Mouse (Mus musculus): ENCODE data around the gene Gm20696. TPM values are rescaled to one million over a fixed set of nuclear protein-coding genes. Genes with fewer than 3 reads are reported as not detected.

Gene Gm20696
- total RNA-seq, 2 experiments from 2014 or later: 6.3 to 11.9 TPM

- intact Hi-C loops (cut with DNase I): no loop called here
- no peak for DNase-seq (ENCODE audit: low spot score in 2 of 2)
These were observed 165.9 kb downstream of the Gm20696 start for GRCm38 (mm10) chr6:99500570-99501270.

GRCm38 (mm10) chr6:99498082-99498481, 168.5 kb downstream of the Gm20696 start:
- no peak for DNase-seq (ENCODE audit: low spot score in 2 of 2)
- intact Hi-C loops (cut with DNase I): no loop called here

GRCm38 (mm10) chr6:99496114-99496513, 170.5 kb downstream of the Gm20696 start:
- intact Hi-C loops (cut with DNase I): no loop called here
- no peak for DNase-seq (ENCODE audit: low spot score in 2 of 2)

GRCm38 (mm10) chr6:99492937-99493336, 173.7 kb downstream of the Gm20696 start:
- intact Hi-C loops (cut with DNase I): no loop called here
- no peak for DNase-seq (ENCODE audit: low spot score in 2 of 2)

GRCm38 (mm10) chr6:99491979-99492544, 174.5 kb downstream of the Gm20696 start:
- intact Hi-C loops (cut with DNase I): no loop called here
- no peak for DNase-seq (ENCODE audit: low spot score in 2 of 2)

- DNase-seq (ENCODE audit: low spot score in 2 of 2): no peak
- intact Hi-C loops (cut with DNase I): no loop called here
These were observed 175.5 kb downstream of the Gm20696 start for GRCm38 (mm10) chr6:99491146-99491545.

GRCm38 (mm10) chr6:99489900-99490648, 176.5 kb downstream of the Gm20696 start:
- no peak for DNase-seq (ENCODE audit: low spot score in 2 of 2)
- intact Hi-C loops (cut with DNase I): loop anchor here (5.0 kb wide), 1 partner anchor 32 kb away; the partner anchor contains the start of gene Foxp1

GRCm38 (mm10) chr6:99489423-99489822, 177.2 kb downstream of the Gm20696 start:
- intact Hi-C loops (cut with DNase I): loop anchor here (5.0 kb wide), 1 partner anchor 33 kb away; the partner anchor contains the start of gene Foxp1
- no peak for DNase-seq (ENCODE audit: low spot score in 2 of 2)

- peak in 1 of 2 experiments; percentile 29 for DNase-seq (ENCODE audit: low spot score in 2 of 2)
These were observed 180.5 kb downstream of the Gm20696 start for GRCm38 (mm10) chr6:99485884-99486640.

GRCm38 (mm10) chr6:99485217-99485883, 181.2 kb downstream of the Gm20696 start:
- DNase-seq (ENCODE audit: low spot score in 2 of 2): peak; percentile 67 to 73
- intact Hi-C loops (cut with DNase I): loop anchor here (5.0 kb wide), 1 partner anchor 37 kb away; the partner anchor contains the start of gene Foxp1

More at GRCm38 (mm10) chr6:99485884-99486640, 180.5 kb downstream of the Gm20696 start:
- intact Hi-C loops (cut with DNase I): loop anchor here (5.0 kb wide), 1 partner anchor 36 kb away; the partner anchor contains the start of gene Foxp1

- intact Hi-C loops (cut with DNase I): loop anchor here (5.0 kb wide), 1 partner anchor 37 kb away; the partner anchor contains the start of gene Foxp1
- DNase-seq (ENCODE audit: low spot score in 2 of 2): no peak
These were observed 181.7 kb downstream of the Gm20696 start for GRCm38 (mm10) chr6:99484884-99485216.

GRCm38 (mm10) chr6:99484197-99484725, 182.3 kb downstream of the Gm20696 start:
- DNase-seq (ENCODE audit: low spot score in 2 of 2): no peak
- intact Hi-C loops (cut with DNase I): no loop called here

GRCm38 (mm10) chr6:99483556-99483955, 183.0 kb downstream of the Gm20696 start:
- intact Hi-C loops (cut with DNase I): no loop called here
- no peak for DNase-seq (ENCODE audit: low spot score in 2 of 2)

GRCm38 (mm10) chr6:99481568-99481967, 185.0 kb downstream of the Gm20696 start:
- DNase-seq (ENCODE audit: low spot score in 2 of 2): no peak
- intact Hi-C loops (cut with DNase I): no loop called here

- DNase-seq (ENCODE audit: low spot score in 2 of 2): no peak
- intact Hi-C loops (cut with DNase I): no loop called here
These were observed 187.5 kb downstream of the Gm20696 start for GRCm38 (mm10) chr6:99478873-99479650.

GRCm38 (mm10) chr6:99475040-99475439, 191.6 kb downstream of the Gm20696 start:
- intact Hi-C loops (cut with DNase I): no loop called here
- DNase-seq (ENCODE audit: low spot score in 2 of 2): no peak

- intact Hi-C loops (cut with DNase I): no loop called here
These were observed 195.7 kb downstream of the Gm20696 start for GRCm38 (mm10) chr6:99470906-99471305.

GRCm38 (mm10) chr6:99469134-99469834, 197.3 kb downstream of the Gm20696 start:
- intact Hi-C loops (cut with DNase I): no loop called here
- no peak for DNase-seq (ENCODE audit: low spot score in 2 of 2)

More at GRCm38 (mm10) chr6:99470906-99471305, 195.7 kb downstream of the Gm20696 start:
- DNase-seq (ENCODE audit: low spot score in 2 of 2): no peak

Data from left cerebral cortex, postnatal 36 days (tissue).